Mouse (Mus musculus): ENCODE measurements around the gene Vwa7.
A peak's percentile ranks its signal among the peaks of the same experiment; 100 is the strongest.

The Vwa7 gene

DNA sequence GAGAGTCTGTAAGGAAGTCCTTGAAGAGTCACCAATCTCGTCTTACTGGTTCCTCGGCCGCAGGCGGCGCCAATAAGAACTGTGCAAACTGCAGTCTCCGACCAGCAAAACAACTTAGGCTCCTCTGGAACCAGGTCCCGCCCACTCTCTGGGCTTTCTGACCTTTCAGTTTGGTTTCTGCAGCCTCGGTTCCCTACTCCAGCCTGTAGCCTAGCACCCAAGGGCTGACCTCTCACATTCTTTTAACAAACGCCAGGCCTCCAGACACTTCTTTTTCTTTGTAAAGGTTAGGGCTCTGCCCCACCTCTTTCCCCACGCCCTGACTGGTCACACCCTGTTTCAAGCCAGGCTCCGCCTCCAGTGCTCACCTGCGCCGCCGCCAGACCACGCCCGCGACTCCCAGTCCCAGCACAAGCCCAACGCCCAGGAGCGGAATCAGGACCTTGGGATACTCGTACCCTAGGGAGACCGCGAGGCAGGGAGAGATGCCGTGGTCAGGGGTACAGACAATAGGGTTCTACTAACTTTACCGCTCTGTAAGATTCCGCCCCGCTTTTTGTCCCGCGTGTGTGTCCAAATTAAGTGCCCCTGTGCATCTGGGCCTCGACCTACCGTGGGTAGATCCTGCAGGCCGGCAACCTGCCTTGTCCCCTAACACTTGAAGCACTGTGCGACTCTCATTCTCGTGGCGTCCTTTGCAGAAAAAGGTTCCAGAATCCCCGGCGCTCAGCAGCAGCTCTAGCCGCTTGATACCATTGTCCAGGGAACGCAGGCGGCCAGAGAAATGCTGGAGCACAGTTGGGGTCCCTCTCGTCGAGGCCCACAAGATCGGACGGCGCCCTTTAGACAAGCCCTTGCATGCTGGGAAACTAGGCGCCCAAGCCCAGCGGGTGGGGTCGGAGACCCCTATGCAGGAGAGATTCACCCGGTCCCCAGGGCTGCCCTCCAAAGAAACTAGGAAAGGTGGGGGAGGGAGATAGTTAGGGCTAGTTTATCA is 48.9 kb downstream of the Vwa7 start, which contains the start of gene Ly6g6c:
Gene Ly6g6c (plus strand): TSS at position 438 of the 997 bp plus-strand sequence.
- DNase-seq (ENCODE audit: low spot score), result peak; percentile 79

DNA sequence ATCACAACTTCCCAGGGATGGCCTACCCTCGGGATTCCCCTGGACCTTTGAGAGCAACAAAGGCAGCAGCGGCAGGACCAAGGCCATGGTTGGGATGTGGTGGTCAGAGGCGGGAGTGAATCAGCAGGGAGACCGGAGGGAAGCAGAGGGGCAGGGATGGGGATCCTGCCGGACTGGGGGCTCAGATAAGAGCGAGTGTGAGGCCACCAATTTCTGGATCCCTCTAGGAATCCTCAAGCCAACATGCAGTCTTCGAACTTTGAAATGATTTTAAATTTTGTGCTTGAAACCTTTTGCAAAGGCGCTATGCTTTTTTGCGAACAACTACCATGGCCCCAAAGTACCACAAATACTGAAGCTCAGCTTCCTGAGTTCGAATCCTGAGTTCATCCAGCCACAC is 49.7 kb downstream of the Vwa7 start, which contains the start of gene Mpig6b:
Gene Mpig6b (minus strand): TSS at position 101 of the 400 bp plus-strand sequence.
- DNase-seq (ENCODE audit: low spot score), result no peak

DNA sequence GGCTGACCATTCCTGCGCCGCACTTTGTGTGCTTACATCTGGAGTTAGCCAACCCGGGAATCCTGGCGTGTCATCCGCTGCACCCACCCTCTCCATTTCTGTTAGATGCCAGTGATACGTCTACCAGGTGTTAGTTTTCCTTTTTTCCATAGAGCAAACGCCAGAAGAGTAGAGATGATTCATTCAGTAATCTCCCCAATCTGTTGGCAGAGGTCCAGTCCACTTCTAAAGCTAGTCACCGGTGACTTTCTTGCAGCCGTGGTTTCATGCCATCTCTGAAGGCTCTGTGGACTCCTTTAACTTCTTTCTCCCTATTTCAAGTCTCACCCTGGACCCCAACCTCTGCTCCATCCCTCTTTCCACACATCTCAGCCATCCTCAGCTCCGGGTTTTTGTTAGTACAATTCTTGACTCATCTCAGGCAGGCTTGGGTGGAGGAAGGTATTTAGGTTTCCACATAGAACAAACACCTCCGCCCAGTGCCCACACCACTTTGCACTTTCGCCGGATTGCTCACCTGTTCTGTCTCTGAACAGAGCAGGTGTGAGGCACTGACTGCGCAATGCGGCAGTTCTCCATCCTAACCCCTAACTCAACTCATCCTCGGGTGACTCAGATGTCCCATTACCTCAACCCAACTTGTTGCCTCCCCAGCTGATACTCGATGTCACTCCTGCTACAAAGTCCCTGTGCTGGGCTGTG is 52.0 kb downstream of the Vwa7 start:
- no peak for DNase-seq (ENCODE audit: low spot score)

DNA sequence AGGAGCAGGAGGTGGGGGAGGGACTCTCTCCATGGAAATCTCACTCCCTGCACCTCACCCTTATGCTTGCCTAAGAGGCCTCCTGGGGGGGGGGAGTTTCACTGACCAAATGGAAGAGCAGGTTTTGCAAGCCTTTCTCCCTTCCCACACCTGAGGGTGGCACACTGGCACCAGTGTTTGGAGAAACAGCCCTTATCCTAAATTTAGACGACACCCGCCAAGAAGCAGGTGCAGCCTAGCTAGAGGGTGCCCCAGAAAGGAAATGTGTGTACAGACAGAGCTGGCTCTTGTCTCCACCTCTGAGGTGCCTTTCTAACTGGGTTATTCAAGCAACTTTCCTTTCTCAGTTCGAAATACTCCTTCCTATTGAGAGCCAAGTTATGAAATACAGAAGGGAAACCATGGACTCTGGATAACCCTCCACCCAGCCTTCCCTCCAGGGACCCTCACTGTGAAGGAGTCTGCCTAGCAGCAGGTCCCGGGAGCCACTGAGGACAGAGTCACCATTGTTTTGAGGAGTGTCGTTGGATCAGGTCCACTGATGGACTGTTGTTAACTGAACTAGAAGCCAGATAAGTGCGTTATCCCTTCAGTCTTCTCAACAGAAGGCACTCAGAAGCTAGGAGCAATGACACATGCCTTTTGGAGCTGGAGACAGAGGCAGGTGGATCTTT is 54.3 kb downstream of the Vwa7 start:
- DNase-seq (ENCODE audit: low spot score), result no peak

DNA sequence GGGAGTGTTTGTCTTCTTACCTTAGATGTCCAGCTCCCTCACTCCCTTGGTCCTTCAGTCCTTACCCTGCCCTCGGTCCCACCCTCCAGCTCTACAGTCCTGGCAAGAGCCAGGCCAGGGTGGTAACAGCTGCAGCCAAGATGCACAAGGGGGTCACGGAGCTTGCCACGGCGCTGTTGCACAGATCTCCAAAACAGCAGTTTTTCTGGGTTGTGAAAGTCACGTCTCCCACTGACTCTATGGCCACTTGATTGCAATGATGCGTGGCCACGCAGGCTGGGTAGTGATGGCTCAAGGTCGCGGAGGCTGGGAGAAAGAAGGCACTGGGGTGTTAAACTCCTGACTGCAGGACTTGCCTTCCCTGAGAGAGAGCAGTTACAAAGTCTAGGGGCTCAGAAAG is 55.1 kb downstream of the Vwa7 start:
- DNase-seq (ENCODE audit: low spot score), result no peak

DNA sequence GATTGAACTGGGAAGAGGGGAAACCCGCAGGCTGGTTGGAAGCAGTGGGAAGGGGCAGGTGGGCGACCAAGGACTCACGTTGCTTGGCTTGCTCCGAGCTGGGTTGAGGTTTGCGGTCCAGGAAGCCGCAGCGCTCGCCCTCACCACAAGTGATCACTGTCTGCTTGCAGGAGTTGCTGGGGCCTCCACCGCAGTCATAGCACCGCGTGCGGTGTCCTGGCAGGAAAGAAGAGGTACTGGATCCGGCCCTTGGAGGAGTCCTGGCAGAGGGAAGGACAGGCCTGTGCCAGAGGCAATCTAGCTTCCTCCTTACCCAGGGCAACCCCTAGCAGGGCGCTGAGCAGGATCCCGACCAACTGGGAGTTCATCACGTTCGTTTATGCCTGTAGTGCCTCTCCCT is 57.7 kb downstream of the Vwa7 start:
- DNase-seq (ENCODE audit: low spot score), result no peak
